Mouse (Mus musculus) embryonic facial prominence, embryonic 10.5 days (tissue): ENCODE measurements at regions not wholly inside any gene's neighbourhood (a gene's known extent, or its start where the extent isn't known, plus 50 kb on each side); places are given as distances from the start of the nearest gene placed in this dataset.

Experiments
- DNase-seq: peaks from one replicate; pipeline ENCODE4 v3.0.0-alpha.2; 2017; ENCODE audit warnings: low spot score
- H3K27ac ChIP-seq: fragments of 300-500 bp; sonication (generic); replicated peaks from 2 replicates; pipeline ENCODE4 v1.5.1; 2016; ENCODE audit warnings: mild to moderate bottlenecking
- H3K27me3 ChIP-seq: fragments of 300-500 bp; sonication (generic); replicated peaks from 2 replicates; pipeline ENCODE4 v1.6.1; 2016; ENCODE audit warnings: low read depth, mild to moderate bottlenecking; ENCODE audit not compliant: poor library complexity, severe bottlenecking
- H3K36me3 ChIP-seq: fragments of 300-500 bp; sonication (generic); replicated peaks from 2 replicates; pipeline ENCODE4 v1.6.1; 2016; ENCODE audit warnings: mild to moderate bottlenecking, moderate library complexity
- H3K4me1 ChIP-seq: fragments of 300-500 bp; sonication (generic); 2 replicates; pipeline ENCODE4 v1.6.1; 2016
- H3K4me3 ChIP-seq: fragments of 300-500 bp; sonication (generic); 2 replicates; pipeline ENCODE4 v1.5.1; 2016; ENCODE audit warnings: mild to moderate bottlenecking, moderate library complexity
- H3K9me3 ChIP-seq: fragments of 300-500 bp; sonication (generic); 2 replicates; pipeline ENCODE4 v1.6.1; 2016; ENCODE audit warnings: mild to moderate bottlenecking
- WGBS: fragments of 180-500 bp; shearing (Covaris S2); methylation state at CpG from one replicate; pipeline ENCODE4 v1.1.7; 2016; 5-methylcytosine and 5-hydroxymethylcytosine counted together

- Histone ChIP-seq H3K4me3 (no peak overlapping the region), H3K36me3 (no peaks in the 10 kb centered on the region), H3K4me1 (no peaks in the 10 kb centered on the region), H3K27me3 (no peaks in the 10 kb centered on the region), H3K9me3 (no peaks in the 10 kb centered on the region), H3K27ac (no peak overlapping the region)
- 94% methylated on average over 2 of the region's 2 CpGs for WGBS
- no peak for DNase-seq
Observed at GRCm38 (mm10) chr13:101824962-101825361, 56.9 kb upstream of the Pik3r1 start.

- no peaks in the 10 kb centered on the region for H3K4me1 ChIP-seq
- H3K27me3 ChIP-seq = no peaks in the 10 kb centered on the region
- H3K4me3 ChIP-seq = no peak overlapping the region
- no peaks in the 10 kb centered on the region for H3K36me3 ChIP-seq
- no peaks in the 10 kb centered on the region for H3K9me3 ChIP-seq
- no peak overlapping the region for H3K27ac ChIP-seq
- no peak for DNase-seq
- WGBS = 83% methylated on average over 7 of the region's 7 CpGs
Observed at GRCm38 (mm10) chr13:101831872-101832629, 64.0 kb upstream of the Pik3r1 start.

- H3K27ac ChIP-seq = no peak overlapping the region
- H3K36me3 ChIP-seq = no peaks in the 10 kb centered on the region
- WGBS = 77% methylated on average over 4 of the region's 4 CpGs
- no peaks in the 10 kb centered on the region for H3K27me3 ChIP-seq
- no peaks in the 10 kb centered on the region for H3K9me3 ChIP-seq
- no peak overlapping the region for H3K4me3 ChIP-seq
- H3K4me1 ChIP-seq = no peaks in the 10 kb centered on the region
- DNase-seq = no peak
Observed at GRCm38 (mm10) chr13:101834546-101834945, 66.5 kb upstream of the Pik3r1 start.

GRCm38 (mm10) chr13:101836992-101837391, 69.0 kb upstream of the Pik3r1 start:
- WGBS = 79% methylated on average over 1 of the region's 1 CpGs
- H3K4me3 ChIP-seq = no peak overlapping the region

GRCm38 (mm10) chr13:101844461-101845440, 76.7 kb upstream of the Pik3r1 start:
- Histone ChIP-seq H3K36me3 (no peaks in the 10 kb centered on the region), H3K27ac (no peak overlapping the region), H3K4me3 (no peak overlapping the region), H3K4me1 (peaks cover 11% of the 10 kb centered on the region), H3K27me3 (no peaks in the 10 kb centered on the region), H3K9me3 (no peaks in the 10 kb centered on the region)
- DNase-seq = no peak
- 77% methylated on average over 7 of the region's 7 CpGs for WGBS

More at GRCm38 (mm10) chr13:101836992-101837391, 69.0 kb upstream of the Pik3r1 start:
- Histone ChIP-seq H3K27me3 (no peaks in the 10 kb centered on the region), H3K27ac (no peak overlapping the region), H3K36me3 (no peaks in the 10 kb centered on the region), H3K4me1 (no peaks in the 10 kb centered on the region), H3K9me3 (no peaks in the 10 kb centered on the region)
- DNase-seq = no peak

- Histone ChIP-seq H3K4me1 (peaks cover 11% of the 10 kb centered on the region), H3K4me3 (no peak overlapping the region), H3K36me3 (no peaks in the 10 kb centered on the region), H3K9me3 (no peaks in the 10 kb centered on the region), H3K27me3 (no peaks in the 10 kb centered on the region), H3K27ac (no peak overlapping the region)
- 79% methylated on average over 3 of the region's 3 CpGs for WGBS
- no peak for DNase-seq
Observed at GRCm38 (mm10) chr13:101846016-101846415, 78.0 kb upstream of the Pik3r1 start.

GRCm38 (mm10) chr13:101847879-101848600, 80.0 kb upstream of the Pik3r1 start:
- Histone ChIP-seq H3K27ac (no peak overlapping the region), H3K4me3 (no peak overlapping the region), H3K4me1 (peaks cover 11% of the 10 kb centered on the region), H3K9me3 (no peaks in the 10 kb centered on the region), H3K36me3 (no peaks in the 10 kb centered on the region), H3K27me3 (no peaks in the 10 kb centered on the region)
- 81% methylated on average over 12 of the region's 12 CpGs for WGBS
- DNase-seq = peak; percentile 14

- Histone ChIP-seq H3K9me3 (no peaks in the 10 kb centered on the region), H3K27me3 (no peaks in the 10 kb centered on the region), H3K27ac (no peak overlapping the region), H3K4me1 (peaks cover 11% of the 10 kb centered on the region), H3K4me3 (no peak overlapping the region), H3K36me3 (no peaks in the 10 kb centered on the region)
- DNase-seq = no peak
- WGBS = 64% methylated on average over 2 of the region's 2 CpGs
Observed at GRCm38 (mm10) chr13:101848601-101849147, 80.7 kb upstream of the Pik3r1 start.

- WGBS = 92% methylated on average over 6 of the region's 6 CpGs
Observed at GRCm38 (mm10) chr13:101849416-101849815, 81.4 kb upstream of the Pik3r1 start.

GRCm38 (mm10) chr13:101851329-101851728, 83.3 kb upstream of the Pik3r1 start:
- H3K36me3 ChIP-seq = no peaks in the 10 kb centered on the region
- DNase-seq = no peak
- no peak overlapping the region for H3K4me3 ChIP-seq
- no peaks in the 10 kb centered on the region for H3K9me3 ChIP-seq
- WGBS = 77% methylated on average over 6 of the region's 6 CpGs
- no peak overlapping the region for H3K27ac ChIP-seq
- peaks cover 11% of the 10 kb centered on the region for H3K4me1 ChIP-seq
- no peaks in the 10 kb centered on the region for H3K27me3 ChIP-seq

More at GRCm38 (mm10) chr13:101849416-101849815, 81.4 kb upstream of the Pik3r1 start:
- no peak overlapping the region for H3K4me3 ChIP-seq
- no peak overlapping the region for H3K27ac ChIP-seq
- no peak for DNase-seq
- H3K36me3 ChIP-seq = no peaks in the 10 kb centered on the region
- H3K4me1 ChIP-seq = peaks cover 11% of the 10 kb centered on the region
- no peaks in the 10 kb centered on the region for H3K27me3 ChIP-seq
- H3K9me3 ChIP-seq = no peaks in the 10 kb centered on the region

GRCm38 (mm10) chr13:101852960-101853359, 84.9 kb upstream of the Pik3r1 start:
- DNase-seq = no peak
- Histone ChIP-seq H3K27ac (no peak overlapping the region), H3K4me1 (peaks cover 9% of the 10 kb centered on the region), H3K4me3 (no peak overlapping the region), H3K36me3 (no peaks in the 10 kb centered on the region), H3K9me3 (no peaks in the 10 kb centered on the region), H3K27me3 (no peaks in the 10 kb centered on the region)
- 89% methylated on average over 5 of the region's 5 CpGs for WGBS

- H3K4me1 ChIP-seq = no peaks in the 10 kb centered on the region
- no peaks in the 10 kb centered on the region for H3K9me3 ChIP-seq
- WGBS = 88% methylated on average over 9 of the region's 9 CpGs
- no peak overlapping the region for H3K27ac ChIP-seq
- H3K36me3 ChIP-seq = no peaks in the 10 kb centered on the region
- no peak overlapping the region for H3K4me3 ChIP-seq
- H3K27me3 ChIP-seq = no peaks in the 10 kb centered on the region
- no peak for DNase-seq
Observed at GRCm38 (mm10) chr13:101855141-101855540, 87.1 kb upstream of the Pik3r1 start.
